In the genomic region with DNA sequence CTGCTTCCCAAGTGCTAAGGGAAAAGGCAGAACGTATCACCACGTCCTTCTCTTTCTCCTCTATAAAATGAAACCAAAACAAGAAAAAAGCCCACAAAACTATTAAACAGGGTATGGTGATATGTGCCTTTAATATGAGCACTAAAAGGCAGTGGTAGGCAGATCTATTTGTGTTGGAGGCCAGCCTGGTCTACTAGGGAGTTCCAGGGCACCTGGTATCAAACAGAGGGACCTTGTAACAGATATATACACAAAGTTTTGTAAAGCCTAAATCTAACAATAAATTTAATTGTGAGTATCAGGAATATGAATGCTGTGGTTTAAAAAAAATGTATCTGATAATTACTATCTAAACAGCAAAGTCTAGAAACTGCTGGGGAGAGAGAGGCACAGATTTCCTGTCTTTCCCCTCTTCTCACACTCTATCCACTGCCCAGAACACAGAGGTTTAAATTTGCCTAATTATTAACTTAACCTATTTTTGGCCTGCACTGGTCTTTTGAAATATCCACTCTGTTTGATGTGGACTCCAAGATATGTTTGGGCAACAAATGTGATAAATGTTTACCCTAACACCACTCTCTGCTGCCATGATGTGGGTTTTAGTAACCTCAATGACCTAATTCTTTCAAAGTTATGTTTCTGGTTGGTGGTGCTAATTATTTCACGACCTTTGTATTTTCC, we compare ENCODE assay signal across 20 mouse cellular contexts.
"Had no signal": no experiment of that assay in that cellular context is flagged by ENCODE, and none has a peak within 500 bp of the region (broad histone marks: within the 10 kb centered on the region; RNA-seq: fewer than 3 reads in every experiment).

No protein-coding gene starts in this region.

- DNase-seq: kidney, postnatal 10 days; lung, adult 18-20 months; lung, postnatal 10 days; lung, postnatal 36 days; retina, postnatal 1 day; right cerebral cortex, postnatal 25 days; spleen, adult 18-20 months; thymus, postnatal 25 days had no signal

- H3K9ac ChIP-seq: limb, embryonic 13.5 days; lung, embryonic 15.5 days; midbrain, embryonic 13.5 days; neural tube, embryonic 13.5 days; stomach, embryonic 15.5 days had no signal

- ATAC-seq: inflammation-experienced regulatory T-cells, adult 6 months; intestine, embryonic 16.5 days; midbrain, embryonic 13.5 days; midbrain, embryonic 16.5 days had no signal

- H3K4me1 ChIP-seq: limb, embryonic 10.5 days; limb, embryonic 13.5 days; lung, embryonic 15.5 days; megakaryocyte, embryonic 14.5 days; midbrain, embryonic 10.5 days; midbrain, embryonic 13.5 days; neural tube, embryonic 13.5 days; stomach, embryonic 15.5 days had no signal

- H3K4me3 ChIP-seq: limb, embryonic 10.5 days; limb, embryonic 13.5 days; lung, embryonic 15.5 days; megakaryocyte, embryonic 14.5 days; midbrain, embryonic 10.5 days; midbrain, embryonic 13.5 days; myocyte; neural tube, embryonic 13.5 days; stomach, embryonic 15.5 days had no signal

- H3K36me3 ChIP-seq: limb, embryonic 10.5 days; limb, embryonic 13.5 days; lung, embryonic 15.5 days; midbrain, embryonic 10.5 days; midbrain, embryonic 13.5 days; neural tube, embryonic 13.5 days; stomach, embryonic 15.5 days had no signal

- H3K4me2 ChIP-seq: limb, embryonic 13.5 days; lung, embryonic 15.5 days; midbrain, embryonic 13.5 days; neural tube, embryonic 13.5 days; stomach, embryonic 15.5 days had no signal

- H3K27me3 ChIP-seq: limb, embryonic 13.5 days; lung, embryonic 15.5 days; megakaryocyte, embryonic 14.5 days; midbrain, embryonic 13.5 days; neural tube, embryonic 13.5 days; stomach, embryonic 15.5 days had no signal

- H3K27ac ChIP-seq: limb, embryonic 10.5 days; limb, embryonic 13.5 days; lung, embryonic 15.5 days; midbrain, embryonic 10.5 days; midbrain, embryonic 13.5 days; neural tube, embryonic 13.5 days; stomach, embryonic 15.5 days had no signal

- H3K9me3 ChIP-seq: limb, embryonic 10.5 days; limb, embryonic 13.5 days; lung, embryonic 15.5 days; midbrain, embryonic 10.5 days; midbrain, embryonic 13.5 days; neural tube, embryonic 13.5 days; stomach, embryonic 15.5 days had no signal
